Mouse (Mus musculus) heart, embryonic 11.5 days (tissue): ENCODE data around the gene Pcca. TPM values are rescaled to one million over a fixed set of nuclear protein-coding genes. Genes with fewer than 3 reads are reported as not detected.

Experiments used
- ATAC-seq: fragments of 200-750 bp; cut with Nextera tagmentation; replicated peaks from 2 replicates; pipeline ENCODE4 v1.8.0; 2017; ENCODE audit warnings: moderate library complexity; ENCODE audit not compliant: insufficient number of reproducible peaks, low FRiP score, low TSS enrichment
- H3K27ac ChIP-seq: fragments of 300-500 bp; sonication (generic); 2 replicates; pipeline ENCODE4 v1.5.1; 2014; ENCODE audit warnings: mild to moderate bottlenecking, low read depth, low read length
- H3K27me3 ChIP-seq: fragments of 300-500 bp; sonication (generic); 2 replicates; pipeline ENCODE4 v1.6.1; 2014; ENCODE audit warnings: mild to moderate bottlenecking, low read length, mixed read lengths; ENCODE audit not compliant: control insufficient read depth, insufficient read depth
- H3K36me3 ChIP-seq: fragments of 300-500 bp; sonication (generic); 2 replicates; pipeline ENCODE4 v1.6.1; 2014; ENCODE audit warnings: mild to moderate bottlenecking, low read length, moderate library complexity, mixed read lengths; ENCODE audit not compliant: control insufficient read depth, insufficient read depth
- H3K4me1 ChIP-seq: fragments of 300-500 bp; sonication (generic); 2 replicates; pipeline ENCODE4 v1.6.1; 2014; ENCODE audit warnings: low read length; ENCODE audit not compliant: control insufficient read depth, insufficient read depth
- H3K4me2 ChIP-seq: fragments of 300-500 bp; sonication (generic); 2 replicates; pipeline ENCODE4 v1.6.1; 2014; ENCODE audit warnings: mild to moderate bottlenecking, moderate library complexity
- H3K4me3 ChIP-seq: fragments of 300-500 bp; sonication (generic); 2 replicates; pipeline ENCODE4 v1.5.1; 2014; ENCODE audit warnings: low read depth, low read length
- H3K9ac ChIP-seq: fragments of 300-500 bp; sonication (generic); 2 replicates; pipeline ENCODE4 v1.6.1; 2014; ENCODE audit warnings: mild to moderate bottlenecking, low read depth, low read length, moderate library complexity
- H3K9me3 ChIP-seq: fragments of 300-500 bp; sonication (generic); replicated peaks from 2 replicates; pipeline ENCODE4 v1.6.1; 2016; ENCODE audit warnings: low read length; ENCODE audit not compliant: control insufficient read depth
- WGBS: fragments of 180-500 bp; shearing (Covaris S2); extraction: QIAGEN DNeasy Blood & Tissue Kit; methylation state at CpG from one replicate; pipeline ENCODE4 v1.1.7; 2014; ENCODE audit not compliant: insufficient replicate concordance; 5-methylcytosine and 5-hydroxymethylcytosine counted together
- polyA plus RNA-seq: library from polyadenylated mRNA; unstranded; fragments of >200 nt; fragmentation: Nextera tagmentation; extraction: Ambion mirVana; gene quantifications from 2 replicates; pipeline ENCODE4 v1.2.1, GENCODE M21; 2014

The Pcca gene
- polyA plus RNA-seq, 1 experiment from 2014 or later: 24.9 TPM

DNA sequence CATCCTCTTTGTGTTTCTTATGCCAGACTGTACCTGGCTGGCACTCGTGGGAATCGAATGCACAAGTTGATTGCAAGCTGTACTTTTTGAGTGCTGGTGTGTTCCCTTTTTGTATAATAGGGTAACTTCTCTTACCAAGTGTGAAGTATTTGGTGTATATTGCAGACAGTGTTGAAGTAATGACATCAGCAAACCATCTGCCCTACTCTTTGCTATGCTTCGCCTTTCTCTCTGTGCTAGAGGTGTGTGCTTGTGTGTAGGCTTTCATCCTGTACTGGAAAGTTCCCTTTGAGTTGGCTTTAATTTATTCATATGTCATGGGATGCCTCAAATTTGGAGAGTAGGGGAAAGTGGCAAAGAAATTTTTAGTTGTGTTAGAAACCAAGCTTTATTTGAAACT, 220.2 kb downstream of the Pcca start:
- Histone ChIP-seq H3K36me3 (no peaks in the 10 kb centered on the region), H3K4me2 (no peak overlapping the region), H3K4me3 (no peak overlapping the region), H3K9ac (no peak overlapping the region), H3K4me1 (no peaks in the 10 kb centered on the region), H3K27ac (no peak overlapping the region), H3K27me3 (no peaks in the 10 kb centered on the region), H3K9me3 (no peaks in the 10 kb centered on the region)
- WGBS: 89% methylated on average over 3 of the region's 3 CpGs
- ATAC-seq: no peak

DNA sequence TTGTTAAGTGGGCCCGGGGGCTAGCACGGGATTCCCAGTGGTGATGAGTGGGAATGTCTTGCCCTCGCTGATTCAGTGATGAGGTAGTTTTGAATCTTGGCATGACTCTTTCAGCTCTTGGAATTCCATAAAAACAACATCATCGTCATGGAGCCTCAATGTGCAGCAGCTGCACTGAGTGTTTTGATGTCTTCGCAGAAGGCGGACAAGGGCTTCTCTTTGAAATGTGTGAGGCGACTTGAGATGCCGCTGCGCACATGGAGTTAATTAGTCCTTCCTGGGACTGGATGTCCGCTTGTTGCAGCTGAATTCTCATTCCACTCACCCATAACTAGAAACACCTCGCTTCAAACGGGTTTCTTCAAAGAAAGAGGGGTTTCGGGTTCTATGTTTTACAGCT, 221.4 kb downstream of the Pcca start:
- Histone ChIP-seq H3K36me3 (no peaks in the 10 kb centered on the region), H3K9me3 (no peaks in the 10 kb centered on the region), H3K4me3 (no peak overlapping the region), H3K4me2 (no peak overlapping the region), H3K27ac (no peak overlapping the region), H3K4me1 (no peaks in the 10 kb centered on the region), H3K9ac (no peak overlapping the region), H3K27me3 (no peaks in the 10 kb centered on the region)
- ATAC-seq: no peak
- WGBS: 69% methylated on average over 13 of the region's 13 CpGs

DNA sequence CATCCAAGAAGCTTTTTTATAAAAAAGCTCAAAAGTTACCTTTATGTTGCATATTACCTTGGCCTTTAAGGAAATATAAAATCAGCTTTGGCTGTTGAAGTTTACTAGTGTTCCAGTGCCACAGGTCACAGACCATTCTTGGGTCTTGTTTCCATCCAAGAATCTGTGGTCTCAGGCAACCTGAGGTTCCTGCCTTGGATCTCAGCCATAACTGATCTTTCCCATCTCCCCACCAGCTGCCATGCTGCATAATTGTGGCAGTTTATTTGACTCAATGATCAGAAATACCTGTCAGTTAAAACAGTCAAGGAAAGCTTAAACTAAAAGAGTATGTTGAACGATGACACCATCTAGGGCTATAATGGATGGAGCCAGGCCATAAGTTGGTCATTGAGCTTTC, 222.5 kb downstream of the Pcca start:
- Histone ChIP-seq H3K36me3 (no peaks in the 10 kb centered on the region), H3K4me2 (no peak overlapping the region), H3K4me1 (no peaks in the 10 kb centered on the region), H3K27ac (no peak overlapping the region), H3K9ac (no peak overlapping the region), H3K27me3 (no peaks in the 10 kb centered on the region), H3K4me3 (no peak overlapping the region), H3K9me3 (no peaks in the 10 kb centered on the region)
- 89% methylated on average over 1 of the region's 1 CpGs for WGBS
- no peak for ATAC-seq

DNA sequence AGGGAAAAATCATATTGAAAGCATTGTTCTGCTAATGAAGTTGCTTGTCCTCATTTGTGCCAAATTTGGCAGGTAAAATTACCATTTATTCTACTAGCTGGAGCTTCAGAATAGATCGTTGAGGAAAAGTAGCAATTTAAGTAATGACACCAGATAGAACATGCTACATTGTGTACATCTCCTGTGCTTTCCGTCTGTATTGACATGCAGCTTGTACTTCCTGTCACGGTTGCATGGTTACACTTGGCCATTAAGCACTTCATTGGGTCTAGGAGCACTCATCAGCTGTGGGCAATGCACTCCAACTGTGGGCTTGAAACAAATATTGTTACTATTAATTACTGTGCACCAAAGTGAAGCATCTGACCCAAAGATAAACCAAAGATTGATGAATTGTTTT, 225.8 kb downstream of the Pcca start:
- Histone ChIP-seq H3K4me2 (no peak overlapping the region), H3K9me3 (no peaks in the 10 kb centered on the region), H3K27ac (no peak overlapping the region), H3K36me3 (no peaks in the 10 kb centered on the region), H3K27me3 (no peaks in the 10 kb centered on the region), H3K4me3 (no peak overlapping the region), H3K4me1 (no peaks in the 10 kb centered on the region), H3K9ac (no peak overlapping the region)
- WGBS: 82% methylated on average over 3 of the region's 3 CpGs
- no peak for ATAC-seq

DNA sequence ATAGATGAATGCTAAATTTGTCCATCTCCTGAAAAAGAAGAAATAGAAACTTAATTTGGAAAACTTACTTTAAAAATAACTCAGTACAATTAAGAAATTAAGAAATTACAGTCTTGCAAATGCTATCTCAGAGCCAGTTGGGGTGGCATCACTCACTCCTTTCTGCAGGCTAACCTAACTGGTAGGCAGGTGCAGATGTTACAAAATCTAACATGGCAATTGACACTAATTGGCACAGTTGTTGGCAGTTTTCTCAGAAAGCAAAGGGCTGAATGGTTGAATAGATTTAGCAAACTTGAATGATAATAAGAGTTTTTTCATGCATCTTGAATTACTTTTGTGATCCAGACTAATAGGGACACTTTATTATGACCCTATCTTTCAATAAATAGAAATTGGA, 226.7 kb downstream of the Pcca start:
- no peaks in the 10 kb centered on the region for H3K36me3 ChIP-seq
- H3K4me3 ChIP-seq: no peak overlapping the region
- no peak overlapping the region for H3K4me2 ChIP-seq
- no peaks in the 10 kb centered on the region for H3K4me1 ChIP-seq
- no peak overlapping the region for H3K9ac ChIP-seq
- no peaks in the 10 kb centered on the region for H3K27me3 ChIP-seq
- no peaks in the 10 kb centered on the region for H3K9me3 ChIP-seq
- no peak overlapping the region for H3K27ac ChIP-seq
- no peak for ATAC-seq

DNA sequence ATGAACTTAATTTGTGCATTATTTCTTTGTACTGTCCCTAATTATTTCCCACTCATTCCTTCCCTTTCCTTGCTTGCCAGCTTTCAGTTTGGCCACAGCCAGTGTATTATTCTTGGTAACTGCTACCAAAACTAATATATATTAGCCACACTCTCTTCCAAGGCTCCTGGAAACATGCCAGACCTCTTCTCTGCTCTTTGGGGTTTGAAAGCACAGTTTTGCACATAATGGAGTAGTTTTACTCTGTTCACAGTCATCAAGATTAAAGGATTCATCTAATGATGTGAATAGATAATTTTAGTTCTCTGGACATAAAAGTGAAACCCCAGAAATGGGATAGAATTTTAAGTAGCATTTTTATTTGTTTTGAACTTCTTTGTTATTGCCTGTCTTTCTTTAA, 228.5 kb downstream of the Pcca start:
- ATAC-seq: no peak
- no peak overlapping the region for H3K27ac ChIP-seq
- no peak overlapping the region for H3K4me2 ChIP-seq
- no peaks in the 10 kb centered on the region for H3K36me3 ChIP-seq
- H3K4me3 ChIP-seq: no peak overlapping the region
- H3K9ac ChIP-seq: no peak overlapping the region
- H3K27me3 ChIP-seq: no peaks in the 10 kb centered on the region
- H3K4me1 ChIP-seq: no peaks in the 10 kb centered on the region
- no peaks in the 10 kb centered on the region for H3K9me3 ChIP-seq

DNA sequence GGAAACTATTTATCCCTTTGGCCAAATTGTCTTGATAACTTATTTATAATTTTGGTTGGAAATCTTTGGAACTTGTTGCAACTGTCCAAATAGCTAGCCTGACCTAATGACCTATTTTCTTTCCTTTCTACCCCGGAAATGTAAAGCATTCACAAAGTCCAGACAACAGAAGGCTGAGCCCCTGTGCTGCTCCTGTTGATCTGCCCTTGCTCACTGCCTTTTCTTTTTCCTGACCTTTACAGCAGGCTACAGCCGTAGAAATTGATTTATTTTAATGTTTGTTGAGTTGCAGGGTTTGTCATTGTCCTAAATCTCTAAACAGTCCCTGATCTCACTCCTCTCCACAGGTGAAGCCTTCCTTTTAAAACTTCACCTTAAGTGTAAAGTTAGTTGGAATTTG, 231.8 kb downstream of the Pcca start:
- 52% methylated on average over 2 of the region's 2 CpGs for WGBS
- Histone ChIP-seq H3K27me3 (no peaks in the 10 kb centered on the region), H3K9ac (no peak overlapping the region), H3K4me3 (no peak overlapping the region), H3K27ac (no peak overlapping the region), H3K36me3 (no peaks in the 10 kb centered on the region), H3K4me1 (no peaks in the 10 kb centered on the region), H3K9me3 (no peaks in the 10 kb centered on the region), H3K4me2 (no peak overlapping the region)
- ATAC-seq: no peak

DNA sequence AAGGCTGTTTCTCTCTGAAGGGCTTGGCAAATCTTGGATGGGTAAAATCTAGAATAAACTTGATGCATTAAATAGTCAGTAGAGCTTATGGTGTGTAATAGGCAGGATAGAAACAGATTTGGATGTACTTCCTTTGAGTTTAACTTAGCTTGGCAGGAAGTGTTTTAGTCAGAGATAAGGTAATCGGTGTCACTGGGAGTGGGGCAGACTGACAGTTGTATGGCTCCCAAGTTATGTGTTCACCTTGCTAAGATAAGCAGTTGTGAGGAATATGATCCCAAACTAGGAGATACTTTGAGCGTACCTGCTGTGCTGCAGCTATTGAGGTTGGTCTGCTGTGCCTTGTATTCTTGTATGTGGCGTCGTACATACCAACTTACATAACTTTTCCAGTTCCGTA, 232.3 kb downstream of the Pcca start:
- Histone ChIP-seq H3K4me3 (no peak overlapping the region), H3K36me3 (no peaks in the 10 kb centered on the region), H3K9ac (no peak overlapping the region), H3K4me1 (no peaks in the 10 kb centered on the region), H3K9me3 (no peaks in the 10 kb centered on the region), H3K4me2 (no peak overlapping the region), H3K27me3 (no peaks in the 10 kb centered on the region), H3K27ac (no peak overlapping the region)
- ATAC-seq: no peak
- WGBS: 76% methylated on average over 5 of the region's 5 CpGs

DNA sequence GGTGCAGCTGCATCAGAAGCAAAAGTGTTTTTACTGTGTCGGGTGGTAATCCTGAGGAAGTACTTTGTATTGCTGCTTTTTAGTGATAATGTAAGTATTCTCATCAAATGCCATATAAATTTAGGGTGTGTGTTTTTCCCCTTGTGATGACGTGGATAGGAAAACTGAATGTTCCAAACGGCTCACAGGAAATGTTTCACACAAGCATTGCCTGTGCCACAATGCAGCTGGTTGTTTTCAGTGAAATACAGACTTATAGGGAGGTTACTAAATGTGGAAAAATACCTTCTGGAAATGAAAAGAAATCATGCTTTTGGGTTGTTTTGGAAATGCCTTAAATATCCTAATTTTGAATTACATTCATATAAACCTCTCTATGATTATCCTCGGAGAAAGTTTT, 250.6 kb downstream of the Pcca start:
- H3K27ac ChIP-seq: no peak overlapping the region
- H3K27me3 ChIP-seq: no peaks in the 10 kb centered on the region
- no peak overlapping the region for H3K4me3 ChIP-seq
- no peaks in the 10 kb centered on the region for H3K4me1 ChIP-seq
- no peaks in the 10 kb centered on the region for H3K9me3 ChIP-seq
- H3K36me3 ChIP-seq: no peaks in the 10 kb centered on the region
- no peak overlapping the region for H3K9ac ChIP-seq
- WGBS: 69% methylated on average over 4 of the region's 4 CpGs
- H3K4me2 ChIP-seq: no peak overlapping the region
- ATAC-seq: no peak
